Mouse (Mus musculus): ENCODE results near the gene Trpm5. TPM values are rescaled to one million over a fixed set of nuclear protein-coding genes. Genes with fewer than 3 reads are reported as not detected.

Trpm5 gene
- polyA plus RNA-seq, 1 experiment from 2014 or later = 0.68 TPM

- no peaks in the 10 kb centered on the region for H3K27me3 ChIP-seq (ENCODE audit: control insufficient read depth, insufficient read depth, low read length)
- H3K27ac ChIP-seq (ENCODE audit: low read depth, low read length) = no peak overlapping the region
- no peak overlapping the region for H3K4me3 ChIP-seq (ENCODE audit: low read depth, low read length)
- no peaks in the 10 kb centered on the region for H3K36me3 ChIP-seq (ENCODE audit: control insufficient read depth, insufficient read depth, low read length)
- 96% methylated on average over 2 of the region's 2 CpGs for WGBS
- H3K9me3 ChIP-seq (ENCODE audit: control insufficient read depth, low read length) = no peaks in the 10 kb centered on the region
- ATAC-seq (ENCODE audit: insufficient read depth, low FRiP score, low TSS enrichment) (no peak), DNase-seq (ENCODE audit: low spot score) (no peak)
- H3K9ac ChIP-seq (ENCODE audit: low read length) = no peak overlapping the region
- H3K4me1 ChIP-seq (ENCODE audit: control insufficient read depth, insufficient read depth, low read length) = no peaks in the 10 kb centered on the region
- H3K4me2 ChIP-seq (ENCODE audit: low read depth) = no peak overlapping the region
Observed at GRCm38 (mm10) chr7:143044049-143044825, 50.2 kb downstream of the Trpm5 start.

GRCm38 (mm10) chr7:143042897-143043300 lies 51.5 kb downstream of the Trpm5 start:
- no peaks in the 10 kb centered on the region for H3K9me3 ChIP-seq (ENCODE audit: control insufficient read depth, low read length)
- no peaks in the 10 kb centered on the region for H3K4me1 ChIP-seq (ENCODE audit: control insufficient read depth, insufficient read depth, low read length)
- 87% methylated on average over 3 of the region's 3 CpGs for whole genome bisulfite sequencing
- H3K27ac ChIP-seq (ENCODE audit: low read depth, low read length) = no peak overlapping the region
- H3K36me3 ChIP-seq (ENCODE audit: control insufficient read depth, insufficient read depth, low read length) = no peaks in the 10 kb centered on the region
- no peak overlapping the region for H3K9ac ChIP-seq (ENCODE audit: low read length)
- ATAC-seq (ENCODE audit: insufficient read depth, low FRiP score, low TSS enrichment) (no peak), DNase-seq (ENCODE audit: low spot score) (no peak)
- no peaks in the 10 kb centered on the region for H3K27me3 ChIP-seq (ENCODE audit: control insufficient read depth, insufficient read depth, low read length)
- no peak overlapping the region for H3K4me3 ChIP-seq (ENCODE audit: low read depth, low read length)
- H3K4me2 ChIP-seq (ENCODE audit: low read depth) = no peak overlapping the region

- no peak overlapping the region for H3K9ac ChIP-seq (ENCODE audit: low read length)
- no peak for DNase-seq (ENCODE audit: low spot score)
- WGBS = 74% methylated on average over 3 of the region's 3 CpGs
Observed at GRCm38 (mm10) chr7:143042089-143042488, 52.4 kb downstream of the Trpm5 start.

GRCm38 (mm10) chr7:143041138-143041822 lies 53.2 kb downstream of the Trpm5 start:
- H3K4me3 ChIP-seq (ENCODE audit: low read depth, low read length) = no peak overlapping the region
- no peak for ATAC-seq (ENCODE audit: insufficient read depth, low FRiP score, low TSS enrichment)
- no peak overlapping the region for H3K27ac ChIP-seq (ENCODE audit: low read depth, low read length)
- DNase-seq (ENCODE audit: low spot score) = no peak
- no peaks in the 10 kb centered on the region for H3K27me3 ChIP-seq (ENCODE audit: control insufficient read depth, insufficient read depth, low read length)
- H3K9me3 ChIP-seq (ENCODE audit: control insufficient read depth, low read length) = no peaks in the 10 kb centered on the region
- H3K9ac ChIP-seq (ENCODE audit: low read length) = no peak overlapping the region
- no peaks in the 10 kb centered on the region for H3K36me3 ChIP-seq (ENCODE audit: control insufficient read depth, insufficient read depth, low read length)
- no peak overlapping the region for H3K4me2 ChIP-seq (ENCODE audit: low read depth)
- WGBS = 76% methylated on average over 3 of the region's 3 CpGs
- H3K4me1 ChIP-seq (ENCODE audit: control insufficient read depth, insufficient read depth, low read length) = no peaks in the 10 kb centered on the region

More at GRCm38 (mm10) chr7:143042089-143042488, 52.4 kb downstream of the Trpm5 start:
- no peak overlapping the region for H3K4me3 ChIP-seq (ENCODE audit: low read depth, low read length)
- H3K27ac ChIP-seq (ENCODE audit: low read depth, low read length) = no peak overlapping the region
- no peaks in the 10 kb centered on the region for H3K9me3 ChIP-seq (ENCODE audit: control insufficient read depth, low read length)
- no peaks in the 10 kb centered on the region for H3K27me3 ChIP-seq (ENCODE audit: control insufficient read depth, insufficient read depth, low read length)
- no peaks in the 10 kb centered on the region for H3K36me3 ChIP-seq (ENCODE audit: control insufficient read depth, insufficient read depth, low read length)
- no peaks in the 10 kb centered on the region for H3K4me1 ChIP-seq (ENCODE audit: control insufficient read depth, insufficient read depth, low read length)
- no peak for ATAC-seq (ENCODE audit: insufficient read depth, low FRiP score, low TSS enrichment)
- no peak overlapping the region for H3K4me2 ChIP-seq (ENCODE audit: low read depth)

GRCm38 (mm10) chr7:143040561-143040960 lies 53.9 kb downstream of the Trpm5 start:
- 91% methylated on average over 3 of the region's 3 CpGs for WGBS

GRCm38 (mm10) chr7:143038174-143038931 lies 56.1 kb downstream of the Trpm5 start:
- 88% methylated on average over 3 of the region's 3 CpGs for WGBS
- ATAC-seq (ENCODE audit: insufficient read depth, low FRiP score, low TSS enrichment) = no peak
- no peak overlapping the region for H3K9ac ChIP-seq (ENCODE audit: low read length)

More at GRCm38 (mm10) chr7:143040561-143040960, 53.9 kb downstream of the Trpm5 start:
- DNase-seq (ENCODE audit: low spot score) = no peak
- Histone ChIP-seq H3K4me3 (ENCODE audit: low read depth, low read length) (no peak overlapping the region), H3K27ac (ENCODE audit: low read depth, low read length) (no peak overlapping the region), H3K9me3 (ENCODE audit: control insufficient read depth, low read length) (no peaks in the 10 kb centered on the region), H3K4me2 (ENCODE audit: low read depth) (no peak overlapping the region), H3K4me1 (ENCODE audit: control insufficient read depth, insufficient read depth, low read length) (no peaks in the 10 kb centered on the region), H3K9ac (ENCODE audit: low read length) (no peak overlapping the region), H3K36me3 (ENCODE audit: control insufficient read depth, insufficient read depth, low read length) (no peaks in the 10 kb centered on the region), H3K27me3 (ENCODE audit: control insufficient read depth, insufficient read depth, low read length) (no peaks in the 10 kb centered on the region)
- ATAC-seq (ENCODE audit: insufficient read depth, low FRiP score, low TSS enrichment) = no peak

GRCm38 (mm10) chr7:143037306-143037705 lies 57.1 kb downstream of the Trpm5 start:
- ATAC-seq (ENCODE audit: insufficient read depth, low FRiP score, low TSS enrichment) (no peak), DNase-seq (ENCODE audit: low spot score) (no peak)
- no peak overlapping the region for H3K4me2 ChIP-seq (ENCODE audit: low read depth)
- no peak overlapping the region for H3K4me3 ChIP-seq (ENCODE audit: low read depth, low read length)
- no peak overlapping the region for H3K9ac ChIP-seq (ENCODE audit: low read length)
- no peaks in the 10 kb centered on the region for H3K27me3 ChIP-seq (ENCODE audit: control insufficient read depth, insufficient read depth, low read length)
- H3K27ac ChIP-seq (ENCODE audit: low read depth, low read length) = no peak overlapping the region
- H3K4me1 ChIP-seq (ENCODE audit: control insufficient read depth, insufficient read depth, low read length) = no peaks in the 10 kb centered on the region
- H3K9me3 ChIP-seq (ENCODE audit: control insufficient read depth, low read length) = no peaks in the 10 kb centered on the region
- no peaks in the 10 kb centered on the region for H3K36me3 ChIP-seq (ENCODE audit: control insufficient read depth, insufficient read depth, low read length)
- 87% methylated on average over 4 of the region's 4 CpGs for WGBS

More at GRCm38 (mm10) chr7:143038174-143038931, 56.1 kb downstream of the Trpm5 start:
- H3K36me3 ChIP-seq (ENCODE audit: control insufficient read depth, insufficient read depth, low read length) = no peaks in the 10 kb centered on the region
- no peak overlapping the region for H3K27ac ChIP-seq (ENCODE audit: low read depth, low read length)
- no peak overlapping the region for H3K4me2 ChIP-seq (ENCODE audit: low read depth)
- no peaks in the 10 kb centered on the region for H3K27me3 ChIP-seq (ENCODE audit: control insufficient read depth, insufficient read depth, low read length)
- no peaks in the 10 kb centered on the region for H3K4me1 ChIP-seq (ENCODE audit: control insufficient read depth, insufficient read depth, low read length)
- no peak overlapping the region for H3K4me3 ChIP-seq (ENCODE audit: low read depth, low read length)
- no peak for DNase-seq (ENCODE audit: low spot score)
- no peaks in the 10 kb centered on the region for H3K9me3 ChIP-seq (ENCODE audit: control insufficient read depth, low read length)

- Histone ChIP-seq H3K4me1 (ENCODE audit: control insufficient read depth, insufficient read depth, low read length) (no peaks in the 10 kb centered on the region), H3K9ac (ENCODE audit: low read length) (no peak overlapping the region), H3K27me3 (ENCODE audit: control insufficient read depth, insufficient read depth, low read length) (no peaks in the 10 kb centered on the region), H3K4me2 (ENCODE audit: low read depth) (no peak overlapping the region), H3K36me3 (ENCODE audit: control insufficient read depth, insufficient read depth, low read length) (no peaks in the 10 kb centered on the region), H3K4me3 (ENCODE audit: low read depth, low read length) (no peak overlapping the region), H3K9me3 (ENCODE audit: control insufficient read depth, low read length) (no peaks in the 10 kb centered on the region), H3K27ac (ENCODE audit: low read depth, low read length) (no peak overlapping the region)
- WGBS = 75% methylated on average over 3 of the region's 3 CpGs
- DNase-seq (ENCODE audit: low spot score) (no peak), ATAC-seq (ENCODE audit: insufficient read depth, low FRiP score, low TSS enrichment) (no peak)
Observed at GRCm38 (mm10) chr7:143036787-143037186, 57.7 kb downstream of the Trpm5 start.
